Mouse (Mus musculus): ENCODE data around the gene Dnaic1.
A peak's percentile ranks its signal among the peaks of the same experiment; 100 is the strongest.
"Not testable (repeated sequence)": the region's sequence is repeated elsewhere in the genome, so short reads cannot be mapped to it uniquely, and the experiment has no call there.

Gene Dnaic1

DNA sequence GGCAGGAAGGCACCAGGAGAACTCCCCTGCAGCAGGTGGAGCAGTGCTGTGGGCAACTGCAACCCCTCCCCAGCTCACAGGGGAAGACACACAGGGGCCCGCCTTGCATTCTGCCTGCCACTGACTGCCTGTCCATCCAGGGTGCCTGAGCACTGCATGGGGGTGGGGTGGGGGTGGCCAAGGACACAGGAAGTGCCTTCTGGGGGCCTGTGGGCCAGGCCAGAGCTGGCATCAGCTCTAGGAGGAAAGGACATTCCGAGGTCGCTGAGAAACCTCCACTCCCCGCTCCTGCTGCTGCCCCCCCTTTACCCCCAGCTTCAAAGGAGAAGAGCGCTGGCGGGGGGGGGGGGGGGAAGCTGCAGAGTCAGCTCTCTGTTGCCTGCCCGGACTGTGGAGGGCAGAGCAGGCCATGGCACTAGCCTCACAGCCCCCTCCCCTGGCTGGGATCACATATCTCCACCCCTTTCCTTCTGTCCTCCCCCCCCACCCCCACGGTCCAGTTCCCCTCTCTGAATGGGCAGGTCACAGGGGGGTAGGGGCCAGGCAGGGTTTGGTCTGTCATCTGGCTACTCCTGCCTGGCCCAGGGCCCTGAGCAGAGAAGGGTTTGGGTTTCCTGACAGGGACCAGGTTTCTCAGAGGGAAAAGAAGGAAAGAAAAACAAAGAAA, 95.6 kb downstream of the Dnaic1 start:
- DNase-seq (ENCODE audit: low spot score in 2 of 2), result no peak

- no peak for DNase-seq (ENCODE audit: low spot score in 2 of 2)
These were observed 97.1 kb downstream of the Dnaic1 start for GRCm38 (mm10) chr4:41666646-41667045.

GRCm38 (mm10) chr4:41670836-41671235, 101.3 kb downstream of the Dnaic1 start:
- DNase-seq (ENCODE audit: low spot score in 2 of 2), result no peak

DNA sequence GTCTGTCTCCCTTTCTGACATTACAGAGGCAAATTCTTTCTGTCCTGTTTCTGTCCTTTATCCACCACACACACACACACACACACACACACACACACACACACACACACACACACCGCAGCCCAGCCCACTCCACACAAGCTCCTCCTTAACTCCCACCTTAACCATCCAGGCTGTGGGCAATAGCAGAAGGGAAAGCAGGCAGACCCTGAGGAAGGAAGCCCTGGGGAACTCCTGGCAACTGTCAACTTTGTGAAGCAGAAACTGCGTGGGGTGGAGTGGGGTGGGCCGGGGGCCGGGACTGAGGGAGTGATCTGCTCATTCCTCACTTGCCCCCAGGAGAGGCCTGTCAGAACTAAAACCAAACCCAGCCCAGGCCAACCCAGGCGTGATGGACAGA, 101.9 kb downstream of the Dnaic1 start:
- DNase-seq (ENCODE audit: low spot score in 2 of 2), result no peak

GRCm38 (mm10) chr4:41671963-41672480, 102.4 kb downstream of the Dnaic1 start:
- DNase-seq (ENCODE audit: low spot score in 2 of 2), result no peak

GRCm38 (mm10) chr4:41672522-41672963, 103.0 kb downstream of the Dnaic1 start:
- DNase-seq (ENCODE audit: low spot score in 2 of 2), result no peak

DNA sequence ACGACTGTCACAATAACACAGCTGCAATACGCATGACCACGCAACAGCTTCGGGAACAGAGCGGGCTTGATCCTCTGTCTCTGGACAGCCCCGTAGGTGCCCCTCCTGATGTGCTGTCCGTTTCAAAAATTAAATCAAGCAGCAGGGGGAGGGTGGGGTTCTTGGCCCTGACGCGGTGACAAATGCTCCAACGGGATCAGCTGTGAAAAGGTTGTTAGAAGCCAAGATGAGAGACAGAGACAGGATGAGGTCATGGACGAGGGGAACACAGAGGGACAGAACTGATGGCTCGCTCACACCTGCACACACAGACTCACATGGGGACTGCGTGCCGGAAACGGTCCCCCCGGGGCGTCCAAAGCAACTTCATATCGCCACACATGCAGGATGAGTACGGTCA, 103.6 kb downstream of the Dnaic1 start:
- no peak for DNase-seq (ENCODE audit: low spot score in 2 of 2)

DNA sequence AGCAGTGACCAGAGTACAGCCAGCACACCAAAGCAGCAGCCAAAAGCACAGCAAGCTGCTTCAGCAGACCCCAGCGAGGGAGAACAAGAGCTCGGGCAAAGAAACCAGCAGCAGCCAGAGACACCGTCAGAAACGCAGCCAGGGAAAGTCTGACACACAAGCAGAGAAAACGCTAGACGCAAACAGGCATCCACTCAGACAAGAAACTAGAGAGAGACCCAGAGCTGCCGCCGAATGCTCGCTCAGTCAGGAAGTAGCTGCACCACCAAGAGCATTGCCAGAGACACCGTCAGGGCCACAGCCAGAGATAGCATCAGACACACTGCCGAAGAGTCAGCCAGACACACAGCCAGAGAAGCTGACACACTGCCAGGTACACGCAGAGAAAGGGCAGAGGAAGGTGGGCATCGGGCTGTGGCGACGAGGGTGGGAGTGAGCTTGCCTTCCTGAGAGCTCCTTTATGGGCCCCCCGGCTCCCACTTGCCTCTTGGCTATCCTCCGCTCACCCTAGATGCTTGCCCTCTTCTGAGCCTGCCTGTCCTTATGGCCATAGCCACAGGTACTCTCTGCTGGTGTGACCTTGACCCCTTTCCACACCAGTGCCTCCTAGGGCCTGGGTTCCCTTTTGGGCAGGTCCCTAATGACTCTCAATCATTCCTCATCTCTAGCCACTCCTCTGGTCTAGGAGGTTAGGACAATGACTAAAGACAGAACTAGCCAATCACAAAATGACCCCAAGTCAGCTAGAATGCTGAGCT, 106.9 kb downstream of the Dnaic1 start:
- DNase-seq (ENCODE audit: low spot score in 2 of 2), result no peak

GRCm38 (mm10) chr4:41677006-41677629, 107.5 kb downstream of the Dnaic1 start:
- peak in 1 of 2 experiments; percentile 62 for DNase-seq (ENCODE audit: low spot score in 2 of 2)

DNA sequence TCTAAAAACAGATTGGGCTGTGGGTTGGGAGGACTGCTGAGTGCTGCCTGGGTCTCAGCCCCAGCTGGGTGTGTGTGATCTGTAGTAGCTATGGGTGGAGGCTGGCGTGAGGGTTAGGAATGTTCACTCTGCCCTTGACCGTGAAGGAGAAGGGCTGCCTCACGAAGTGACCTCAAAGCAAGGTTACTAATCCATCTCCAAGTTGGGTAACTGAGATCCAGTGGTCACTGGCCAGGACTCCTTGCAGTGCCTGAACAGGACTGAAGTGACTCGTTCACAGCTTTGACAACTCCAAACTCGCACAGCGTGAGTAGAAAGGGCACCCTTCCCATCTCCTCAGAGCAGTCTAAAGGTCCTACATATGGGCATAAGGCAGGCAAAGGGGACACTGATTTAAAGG, 109.3 kb downstream of the Dnaic1 start:
- no peak for DNase-seq (ENCODE audit: low spot score in 2 of 2)

DNA sequence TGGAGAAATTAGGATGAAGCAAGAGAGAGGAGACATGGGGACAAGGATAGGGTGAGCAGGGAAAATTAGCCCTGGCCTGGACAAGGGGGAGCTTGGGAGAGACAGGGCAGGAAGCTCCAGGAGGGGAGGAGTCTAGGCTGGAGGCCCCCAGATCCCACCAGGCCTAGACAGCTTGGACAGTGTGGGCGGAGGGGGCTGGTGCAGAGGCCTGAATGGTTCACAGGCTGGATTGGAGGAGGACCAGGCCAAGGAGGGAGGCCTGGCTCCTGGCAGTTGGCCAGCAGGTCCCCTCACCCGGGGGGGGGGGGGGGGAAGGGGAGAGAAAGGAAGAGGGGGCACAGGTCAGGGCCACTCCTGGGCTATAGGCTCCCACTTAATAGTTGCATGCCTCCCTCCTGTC, 109.7 kb downstream of the Dnaic1 start:
- DNase-seq (ENCODE audit: low spot score in 2 of 2), result no peak

DNA sequence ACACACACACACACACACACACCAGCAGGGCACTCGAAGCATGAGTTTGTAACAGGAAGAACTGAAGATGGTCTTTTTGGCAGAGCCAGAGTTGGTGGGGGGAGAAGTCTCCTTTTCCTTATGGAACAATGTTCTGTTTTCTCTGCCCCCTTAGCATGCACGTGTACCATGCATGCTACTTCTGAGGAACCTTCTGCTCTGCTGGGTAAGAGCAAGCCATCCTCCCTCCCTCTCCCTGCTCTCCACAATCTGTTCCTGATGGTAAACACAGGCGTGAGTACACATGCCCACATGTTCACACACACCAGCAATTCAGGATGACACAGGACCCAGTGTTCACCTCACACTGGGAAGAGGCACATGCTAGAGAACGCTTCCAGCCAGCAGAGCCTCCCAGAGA, 111.6 kb downstream of the Dnaic1 start:
- DNase-seq (ENCODE audit: low spot score in 2 of 2), result no peak

DNA sequence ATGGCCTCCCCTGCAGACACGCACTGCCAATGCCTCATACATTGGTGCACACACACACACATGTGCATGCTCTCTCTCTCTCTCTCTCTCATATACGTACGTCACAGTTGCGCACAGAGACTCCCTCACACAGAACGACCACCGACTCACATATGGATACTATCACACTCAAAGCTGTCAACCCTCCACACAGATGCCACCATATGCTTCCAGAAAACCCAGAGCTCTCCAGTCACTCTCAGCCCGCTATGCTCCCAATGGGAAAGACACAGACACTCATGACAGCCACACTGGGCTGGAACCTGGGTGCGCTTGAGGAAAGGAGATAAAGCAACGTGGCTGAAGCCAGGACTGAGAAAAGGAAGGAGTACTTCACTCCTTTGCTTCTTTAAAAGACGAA, 112.4 kb downstream of the Dnaic1 start:
- no peak for DNase-seq (ENCODE audit: low spot score in 2 of 2)

DNA sequence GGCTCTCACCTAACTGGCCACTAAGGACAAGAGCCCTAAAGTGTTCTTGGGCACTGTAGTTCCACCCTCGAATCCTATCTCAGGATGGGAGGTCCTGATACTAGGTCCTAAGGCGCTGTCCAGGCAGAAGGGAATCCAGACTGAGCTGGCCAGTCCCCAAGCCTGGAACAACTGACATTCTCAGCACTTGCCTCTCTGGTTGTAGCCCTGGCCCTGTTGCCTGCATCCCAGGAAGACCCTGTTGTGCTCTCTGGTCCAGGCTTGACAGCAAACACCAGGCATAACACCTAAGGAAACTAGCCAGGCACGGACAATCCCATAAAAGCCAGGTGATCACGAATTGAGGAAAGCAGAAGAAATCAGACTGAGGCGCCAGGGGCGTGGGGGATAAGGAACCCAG, 113.2 kb downstream of the Dnaic1 start:
- DNase-seq (ENCODE audit: low spot score in 2 of 2), result no peak

DNA sequence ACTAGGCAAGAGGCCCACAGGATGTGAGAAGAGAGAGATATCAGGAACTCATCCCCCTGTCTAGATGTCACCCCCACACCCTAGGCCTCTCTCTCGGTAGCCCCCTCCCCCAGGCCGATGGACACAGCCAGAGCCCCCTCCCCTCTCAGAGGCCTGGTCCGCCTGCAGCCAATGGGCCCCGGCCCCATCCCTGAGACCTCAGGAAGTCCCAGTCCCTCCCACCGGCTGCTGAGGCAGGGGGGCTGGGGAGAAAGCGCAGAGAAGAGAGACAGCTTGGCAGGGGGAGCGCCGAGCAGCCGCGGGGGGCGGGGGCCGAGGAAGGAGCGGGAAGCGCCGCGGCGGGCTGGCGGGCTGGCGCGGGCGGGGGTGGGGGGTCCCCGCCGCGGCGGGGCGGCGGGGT, 113.7 kb downstream of the Dnaic1 start:
- DNase-seq (ENCODE audit: low spot score in 2 of 2), result not testable (repeated sequence)

DNA sequence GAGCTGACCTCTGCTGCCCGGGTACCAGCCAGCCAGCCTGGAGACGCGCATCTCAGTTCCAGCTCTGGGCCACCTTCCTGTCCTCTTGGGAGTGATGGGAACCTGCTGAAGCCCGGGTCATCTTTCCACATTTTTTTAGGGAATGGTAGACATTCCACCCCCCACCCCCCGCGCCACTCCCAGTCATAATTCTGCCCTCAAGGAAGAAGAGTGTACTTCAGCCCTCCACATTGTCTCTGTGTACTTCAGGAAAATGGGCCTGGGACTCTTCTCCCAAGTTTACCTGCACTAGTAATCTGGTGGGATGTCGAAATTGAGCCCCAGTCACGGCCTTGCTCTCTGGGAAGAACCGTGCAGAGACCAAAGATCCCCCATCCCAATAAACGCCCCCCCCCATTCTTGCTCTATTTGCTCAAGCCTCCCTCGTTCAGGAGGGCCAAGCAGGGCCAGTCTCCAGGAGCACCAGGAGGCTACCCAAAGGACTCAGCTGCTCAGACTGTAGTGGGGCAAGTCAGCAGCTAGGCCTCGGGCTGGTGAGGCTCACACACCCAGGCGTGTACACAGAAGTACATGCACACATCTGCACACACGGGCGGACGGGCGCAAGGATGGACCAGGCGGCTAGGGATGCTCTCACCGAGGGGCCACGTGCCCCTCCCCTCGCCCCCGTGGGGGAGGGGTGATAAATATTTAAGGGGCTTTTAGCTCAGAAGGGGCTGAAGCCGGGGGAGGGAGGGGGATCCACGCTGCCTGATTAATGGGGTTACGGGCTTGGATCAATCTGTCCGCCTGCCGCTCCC, 114.8 kb downstream of the Dnaic1 start:
- not testable (repeated sequence) for DNase-seq (ENCODE audit: low spot score in 2 of 2)

GRCm38 (mm10) chr4:41684931-41685453, 115.4 kb downstream of the Dnaic1 start:
- DNase-seq (ENCODE audit: low spot score in 2 of 2), result not testable (repeated sequence)

DNA sequence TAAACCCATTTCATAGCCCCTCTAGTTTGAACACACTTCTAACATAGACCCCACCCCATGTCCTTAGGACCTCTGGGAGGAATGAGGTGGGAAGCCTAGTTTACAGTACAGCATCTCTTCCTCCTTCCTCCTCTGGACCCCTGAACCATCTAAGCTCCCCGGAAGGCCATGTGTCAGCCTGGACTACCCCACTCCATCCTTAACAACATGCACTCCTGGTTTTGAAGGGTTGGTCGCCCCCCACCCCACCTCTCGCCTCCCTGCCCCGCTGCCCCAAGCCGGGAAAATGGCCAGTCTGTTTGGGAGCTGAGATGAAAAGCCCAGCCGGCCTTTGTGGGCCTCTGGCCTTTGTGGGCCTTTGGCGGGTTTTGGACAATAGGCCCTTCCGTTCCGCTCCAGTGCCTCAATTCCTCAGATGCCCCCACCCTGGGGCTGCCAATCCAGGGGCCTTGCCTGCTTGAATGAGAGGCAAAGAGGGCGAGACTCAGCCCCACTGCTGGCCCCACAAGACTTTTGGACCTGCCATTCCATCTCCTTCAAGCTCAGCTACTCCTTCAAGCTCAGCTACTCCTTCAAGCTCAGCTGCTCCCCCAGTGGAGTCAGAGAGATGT, 116.4 kb downstream of the Dnaic1 start:
- not testable (repeated sequence) for DNase-seq (ENCODE audit: low spot score in 2 of 2)

Data from frontal cortex, postnatal 10 days (tissue).